Mouse (Mus musculus) midbrain, embryonic 15.5 days (tissue): ENCODE results near the gene S1pr4. TPM values are rescaled to one million over a fixed set of nuclear protein-coding genes. Genes with fewer than 3 reads are reported as not detected.
A peak's percentile ranks its signal among the peaks of the same experiment; 100 is the strongest.

ENCODE experiments used
- ATAC-seq: fragments of 200-750 bp; cut with Nextera tagmentation; replicated peaks from 2 replicates; pipeline ENCODE4 v1.8.0; 2017; ENCODE audit warnings: moderate TSS enrichment
- H3K27ac ChIP-seq: fragments of 300-500 bp; sonication (generic); 2 replicates; pipeline ENCODE4 v1.5.1; 2015; ENCODE audit warnings: mild to moderate bottlenecking, inconsistent platforms
- H3K27me3 ChIP-seq: fragments of 300-500 bp; sonication (generic); replicated peaks from 2 replicates; pipeline ENCODE4 v1.6.1; 2015; ENCODE audit warnings: inconsistent platforms
- H3K36me3 ChIP-seq: fragments of 300-500 bp; sonication (generic); replicated peaks from 2 replicates; pipeline ENCODE4 v1.6.1; 2015; ENCODE audit warnings: inconsistent platforms
- H3K4me1 ChIP-seq: fragments of 300-500 bp; sonication (generic); 2 replicates; pipeline ENCODE4 v1.6.1; 2015; ENCODE audit warnings: inconsistent platforms
- H3K4me2 ChIP-seq: fragments of 300-500 bp; sonication (generic); 2 replicates; pipeline ENCODE4 v1.6.1; 2015; ENCODE audit warnings: inconsistent platforms, mild to moderate bottlenecking, moderate library complexity
- H3K4me3 ChIP-seq: fragments of 300-500 bp; sonication (generic); 2 replicates; pipeline ENCODE4 v1.5.1; 2015; ENCODE audit warnings: mild to moderate bottlenecking, inconsistent platforms
- H3K9ac ChIP-seq: fragments of 300-500 bp; sonication (generic); 2 replicates; pipeline ENCODE4 v1.6.1; 2015; ENCODE audit warnings: mild to moderate bottlenecking, inconsistent platforms
- H3K9me3 ChIP-seq: fragments of 300-500 bp; sonication (generic); 2 replicates; pipeline ENCODE4 v1.6.1; 2016; ENCODE audit warnings: inconsistent platforms
- WGBS: fragments of 180-500 bp; shearing (Covaris S2); methylation state at CpG from one replicate; pipeline ENCODE4 v1.1.7; 2015; ENCODE audit warnings: mixed read lengths; 5-methylcytosine and 5-hydroxymethylcytosine counted together
- polyA plus RNA-seq: library from polyadenylated mRNA; unstranded; fragments of >200 nt; fragmentation: Nextera tagmentation; extraction: Ambion mirVana; gene quantifications from 2 replicates; pipeline ENCODE4 v1.2.1, GENCODE M21; 2015

The S1pr4 gene
- polyA plus RNA-seq, 1 experiment from 2014 or later, result 0.71 TPM

GRCm38 (mm10) chr10:81467670-81468235 is 32.2 kb downstream of the S1pr4 start:
- H3K27ac ChIP-seq, result no peak overlapping the region
- H3K27me3 ChIP-seq, result peaks cover 18% of the 10 kb centered on the region; the same call in 1 of the 2 replicates
- H3K4me2 ChIP-seq, result no peak overlapping the region
- ATAC-seq, result no peak
- WGBS, result 85% methylated on average over 16 of the region's 16 CpGs
- peaks cover 29% of the 10 kb centered on the region for H3K36me3 ChIP-seq
- no peak overlapping the region for H3K4me3 ChIP-seq
- H3K4me1 ChIP-seq, result peaks cover 37% of the 10 kb centered on the region
- H3K9ac ChIP-seq, result no peak overlapping the region
- no peaks in the 10 kb centered on the region for H3K9me3 ChIP-seq

- H3K27ac ChIP-seq, result no peak overlapping the region
- WGBS, result 68% methylated on average over 14 of the region's 14 CpGs
- H3K27me3 ChIP-seq, result peaks cover 26% of the 10 kb centered on the region
- H3K9ac ChIP-seq, result no peak overlapping the region
- H3K4me2 ChIP-seq, result no peak overlapping the region
- H3K4me1 ChIP-seq, result peaks cover 29% of the 10 kb centered on the region
- no peak overlapping the region for H3K4me3 ChIP-seq
- H3K9me3 ChIP-seq, result no peaks in the 10 kb centered on the region
- peaks cover 37% of the 10 kb centered on the region for H3K36me3 ChIP-seq
- no peak for ATAC-seq
Observed at GRCm38 (mm10) chr10:81466881-81467280, 33.1 kb downstream of the S1pr4 start.

GRCm38 (mm10) chr10:81466066-81466465 is 33.9 kb downstream of the S1pr4 start:
- Histone ChIP-seq H3K9me3 (no peaks in the 10 kb centered on the region), H3K36me3 (peaks cover 37% of the 10 kb centered on the region), H3K9ac (no peak overlapping the region), H3K27ac (no peak overlapping the region), H3K4me2 (no peak overlapping the region), H3K4me3 (no peak overlapping the region), H3K4me1 (peaks cover 23% of the 10 kb centered on the region), H3K27me3 (peaks cover 32% of the 10 kb centered on the region)
- no peak for ATAC-seq
- WGBS, result 82% methylated on average over 2 of the region's 2 CpGs

GRCm38 (mm10) chr10:81465265-81465645 is 34.7 kb downstream of the S1pr4 start:
- Histone ChIP-seq H3K9me3 (no peaks in the 10 kb centered on the region), H3K9ac (no peak overlapping the region), H3K4me2 (no peak overlapping the region), H3K36me3 (peaks cover 37% of the 10 kb centered on the region), H3K27me3 (peaks cover 39% of the 10 kb centered on the region), H3K4me1 (peaks cover 15% of the 10 kb centered on the region), H3K4me3 (no peak overlapping the region), H3K27ac (no peak overlapping the region)
- WGBS, result 1% methylated on average over 5 of the region's 5 CpGs
- peak; percentile 8 for ATAC-seq

- Histone ChIP-seq H3K4me1 (peaks cover 15% of the 10 kb centered on the region), H3K4me3 (peak overlapping the region; percentile 25), H3K27ac (no peak overlapping the region), H3K4me2 (peak overlapping the region; percentile 41), H3K36me3 (peaks cover 37% of the 10 kb centered on the region), H3K9me3 (no peaks in the 10 kb centered on the region), H3K9ac (no peak overlapping the region), H3K27me3 (peaks cover 41% of the 10 kb centered on the region)
- ATAC-seq, result peak; percentile 58
- 5% methylated on average over 33 of the region's 33 CpGs for WGBS
Observed at GRCm38 (mm10) chr10:81464405-81465264, 35.3 kb downstream of the S1pr4 start.

GRCm38 (mm10) chr10:81463531-81463930 is 36.4 kb downstream of the S1pr4 start:
- Histone ChIP-seq H3K4me3 (no peak overlapping the region), H3K9ac (no peak overlapping the region), H3K4me2 (no peak overlapping the region), H3K27me3 (peaks cover 41% of the 10 kb centered on the region), H3K9me3 (no peaks in the 10 kb centered on the region), H3K36me3 (peaks cover 35% of the 10 kb centered on the region), H3K27ac (no peak overlapping the region), H3K4me1 (peaks cover 12% of the 10 kb centered on the region)
- 68% methylated on average over 4 of the region's 4 CpGs for WGBS
- no peak for ATAC-seq

- Histone ChIP-seq H3K9me3 (no peaks in the 10 kb centered on the region), H3K27ac (no peak overlapping the region), H3K27me3 (peaks cover 41% of the 10 kb centered on the region), H3K9ac (no peak overlapping the region), H3K4me1 (peaks cover 12% of the 10 kb centered on the region), H3K4me2 (no peak overlapping the region), H3K4me3 (no peak overlapping the region), H3K36me3 (peaks cover 33% of the 10 kb centered on the region)
- ATAC-seq, result no peak
- WGBS, result 79% methylated on average over 7 of the region's 7 CpGs
Observed at GRCm38 (mm10) chr10:81462917-81463316, 37.0 kb downstream of the S1pr4 start.

GRCm38 (mm10) chr10:81462415-81462804 is 37.5 kb downstream of the S1pr4 start:
- ATAC-seq, result no peak
- H3K9me3 ChIP-seq, result no peaks in the 10 kb centered on the region
- peaks cover 12% of the 10 kb centered on the region for H3K4me1 ChIP-seq
- H3K4me2 ChIP-seq, result no peak overlapping the region
- WGBS, result 42% methylated on average over 7 of the region's 7 CpGs
- H3K36me3 ChIP-seq, result peaks cover 28% of the 10 kb centered on the region
- H3K4me3 ChIP-seq, result no peak overlapping the region
- no peak overlapping the region for H3K9ac ChIP-seq
- H3K27me3 ChIP-seq, result peaks cover 43% of the 10 kb centered on the region
- no peak overlapping the region for H3K27ac ChIP-seq

GRCm38 (mm10) chr10:81461673-81462414 is 38.1 kb downstream of the S1pr4 start:
- 16% methylated on average over 16 of the region's 16 CpGs for WGBS

GRCm38 (mm10) chr10:81460951-81461350 is 39.0 kb downstream of the S1pr4 start:
- Histone ChIP-seq H3K27ac (no peak overlapping the region), H3K4me2 (no peak overlapping the region), H3K4me1 (peaks cover 12% of the 10 kb centered on the region), H3K4me3 (no peak overlapping the region), H3K36me3 (peaks cover 13% of the 10 kb centered on the region; the same call in 1 of the 2 replicates), H3K9ac (no peak overlapping the region), H3K27me3 (peaks cover 54% of the 10 kb centered on the region), H3K9me3 (no peaks in the 10 kb centered on the region)
- WGBS, result 38% methylated on average over 11 of the region's 11 CpGs
- ATAC-seq, result no peak

More at GRCm38 (mm10) chr10:81461673-81462414, 38.1 kb downstream of the S1pr4 start:
- peaks cover 46% of the 10 kb centered on the region for H3K27me3 ChIP-seq
- no peak for ATAC-seq
- H3K4me1 ChIP-seq, result peaks cover 12% of the 10 kb centered on the region
- peaks cover 22% of the 10 kb centered on the region; the same call in 1 of the 2 replicates for H3K36me3 ChIP-seq
- H3K4me3 ChIP-seq, result no peak overlapping the region
- H3K27ac ChIP-seq, result no peak overlapping the region
- H3K9ac ChIP-seq, result no peak overlapping the region
- H3K9me3 ChIP-seq, result no peaks in the 10 kb centered on the region
- no peak overlapping the region for H3K4me2 ChIP-seq

GRCm38 (mm10) chr10:81460471-81460870 is 39.5 kb downstream of the S1pr4 start:
- Histone ChIP-seq H3K27me3 (peaks cover 59% of the 10 kb centered on the region), H3K36me3 (peaks cover 8% of the 10 kb centered on the region; the same call in 1 of the 2 replicates), H3K27ac (no peak overlapping the region), H3K4me2 (no peak overlapping the region), H3K4me3 (no peak overlapping the region), H3K9ac (no peak overlapping the region), H3K9me3 (no peaks in the 10 kb centered on the region), H3K4me1 (peaks cover 12% of the 10 kb centered on the region)
- no peak for ATAC-seq
- 37% methylated on average over 20 of the region's 20 CpGs for WGBS

- Histone ChIP-seq H3K4me1 (peaks cover 4% of the 10 kb centered on the region; the same call in 1 of the 2 replicates), H3K4me2 (no peak overlapping the region), H3K4me3 (no peak overlapping the region), H3K27me3 (peaks cover 62% of the 10 kb centered on the region), H3K27ac (no peak overlapping the region), H3K9me3 (no peaks in the 10 kb centered on the region), H3K9ac (no peak overlapping the region), H3K36me3 (peaks cover 8% of the 10 kb centered on the region; the same call in 1 of the 2 replicates)
- no peak for ATAC-seq
- 67% methylated on average over 21 of the region's 21 CpGs for WGBS
Observed at GRCm38 (mm10) chr10:81459399-81459798, 40.5 kb downstream of the S1pr4 start.
